Mouse (Mus musculus): Measurements from ENCODE around the gene Fads2.
A peak's percentile ranks its signal among the peaks of the same experiment; 100 is the strongest.

Gene Fads2

GRCm38 (mm10) chr19:10062862-10063261 is 38.7 kb downstream of the Fads2 start:
- peak in 1 of 2 experiments; percentile 57 for DNase-seq (ENCODE audit: inconsistent age in 2 of 2, low spot score in 1 of 2)

GRCm38 (mm10) chr19:10062292-10062691 is 39.3 kb downstream of the Fads2 start:
- peak; percentile 20 to 52 for DNase-seq (ENCODE audit: inconsistent age in 2 of 2, low spot score in 1 of 2)

GRCm38 (mm10) chr19:10061624-10062023 is 39.9 kb downstream of the Fads2 start:
- peak; percentile 18 to 57 for DNase-seq (ENCODE audit: inconsistent age in 2 of 2, low spot score in 1 of 2)

- DNase-seq (ENCODE audit: inconsistent age in 2 of 2, low spot score in 1 of 2) = peak; percentile 39 to 76
Observed at GRCm38 (mm10) chr19:10060783-10061590, 40.6 kb downstream of the Fads2 start.

GRCm38 (mm10) chr19:10059911-10060567 is 41.5 kb downstream of the Fads2 start:
- DNase-seq (ENCODE audit: inconsistent age in 2 of 2, low spot score in 1 of 2) = peak; percentile 61 to 86

- DNase-seq (ENCODE audit: inconsistent age in 2 of 2, low spot score in 1 of 2) = peak in 1 of 2 experiments; percentile 68
Observed at GRCm38 (mm10) chr19:10058876-10059427, 42.6 kb downstream of the Fads2 start.

- peak; percentile 31 to 71 for DNase-seq (ENCODE audit: inconsistent age in 2 of 2, low spot score in 1 of 2)
Observed at GRCm38 (mm10) chr19:10058352-10058825, 43.2 kb downstream of the Fads2 start.

- peak; percentile 55 to 74 for DNase-seq (ENCODE audit: inconsistent age in 2 of 2, low spot score in 1 of 2)
Observed at GRCm38 (mm10) chr19:10057486-10058351, 43.8 kb downstream of the Fads2 start.

GRCm38 (mm10) chr19:10056686-10057085 is 44.9 kb downstream of the Fads2 start:
- DNase-seq (ENCODE audit: inconsistent age in 2 of 2, low spot score in 1 of 2) = peak in 1 of 2 experiments; percentile 77

GRCm38 (mm10) chr19:10055783-10056660 is 45.5 kb downstream of the Fads2 start:
- peak; percentile 65 to 85 for DNase-seq (ENCODE audit: inconsistent age in 2 of 2, low spot score in 1 of 2)

- peak; percentile 72 to 88 for DNase-seq (ENCODE audit: inconsistent age in 2 of 2, low spot score in 1 of 2)
Observed at GRCm38 (mm10) chr19:10055261-10055660, 46.3 kb downstream of the Fads2 start.

- peak; percentile 73 to 88 for DNase-seq (ENCODE audit: inconsistent age in 2 of 2, low spot score in 1 of 2)
Observed at GRCm38 (mm10) chr19:10054361-10055075, 47.0 kb downstream of the Fads2 start.

- peak in 1 of 2 experiments; percentile 77 for DNase-seq (ENCODE audit: inconsistent age in 2 of 2, low spot score in 1 of 2)
Observed at GRCm38 (mm10) chr19:10053692-10054260, 47.8 kb downstream of the Fads2 start.

GRCm38 (mm10) chr19:10052698-10053097 is 48.8 kb downstream of the Fads2 start:
- DNase-seq (ENCODE audit: inconsistent age in 2 of 2, low spot score in 1 of 2) = peak; percentile 59 to 80

GRCm38 (mm10) chr19:10050438-10050837 is 51.1 kb downstream of the Fads2 start:
- DNase-seq (ENCODE audit: inconsistent age in 2 of 2, low spot score in 1 of 2) = no peak

GRCm38 (mm10) chr19:10049533-10049932 is 52.0 kb downstream of the Fads2 start:
- DNase-seq (ENCODE audit: inconsistent age in 2 of 2, low spot score in 1 of 2) = peak in 1 of 2 experiments; percentile 66

- no peak for DNase-seq (ENCODE audit: inconsistent age in 2 of 2, low spot score in 1 of 2)
Observed at GRCm38 (mm10) chr19:10046983-10047382, 54.6 kb downstream of the Fads2 start.

- no peak for DNase-seq (ENCODE audit: inconsistent age in 2 of 2, low spot score in 1 of 2)
Observed at GRCm38 (mm10) chr19:10046346-10046745, 55.2 kb downstream of the Fads2 start.

- DNase-seq (ENCODE audit: inconsistent age in 2 of 2, low spot score in 1 of 2) = no peak
Observed at GRCm38 (mm10) chr19:10045707-10046106, 55.8 kb downstream of the Fads2 start.

Data from adrenal gland, adult (tissue).